Mouse (Mus musculus): ENCODE data around the gene D6Ertd527e.
"Not testable (repeated sequence)": the region's sequence is repeated elsewhere in the genome, so short reads cannot be mapped to it uniquely, and the experiment has no call there.

The D6Ertd527e gene

DNA sequence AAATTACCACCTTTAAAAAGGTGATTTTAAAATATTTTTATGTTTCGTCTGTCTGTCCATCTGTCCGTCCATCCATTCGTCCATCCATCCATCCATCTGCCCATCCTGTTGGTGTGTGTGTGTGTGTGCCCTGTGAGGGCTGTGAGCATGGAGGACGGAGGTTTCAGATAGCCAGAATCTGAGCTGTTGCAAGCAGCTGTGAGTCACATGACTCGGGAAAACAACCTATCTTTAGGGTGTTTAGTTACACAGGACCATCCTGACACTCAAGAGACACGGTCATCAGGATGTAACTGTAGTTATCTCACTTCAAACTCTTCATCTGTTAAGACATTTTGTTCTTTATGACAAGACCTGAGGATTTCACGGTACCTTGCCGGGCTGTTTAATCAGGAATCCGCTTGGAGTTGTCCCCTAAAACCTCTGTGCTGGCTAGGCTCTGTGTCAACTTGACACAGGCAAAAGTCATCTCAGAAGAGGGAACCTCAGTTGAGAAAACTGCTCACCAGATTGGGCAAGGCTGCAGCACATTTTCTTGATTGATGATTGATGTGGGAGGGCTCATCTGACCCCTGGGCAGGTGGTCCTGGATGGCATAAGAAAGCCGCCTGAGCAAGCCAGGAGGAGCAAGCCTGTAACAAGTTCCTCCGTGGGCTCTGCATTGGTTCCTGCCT is at the start of gene D6Ertd527e:
Gene D6Ertd527e, plus strand, starts transcription at position 624 of the 674 bp plus-strand sequence.
- no peak for DNase-seq (ENCODE audit: low spot score in 2 of 2)

DNA sequence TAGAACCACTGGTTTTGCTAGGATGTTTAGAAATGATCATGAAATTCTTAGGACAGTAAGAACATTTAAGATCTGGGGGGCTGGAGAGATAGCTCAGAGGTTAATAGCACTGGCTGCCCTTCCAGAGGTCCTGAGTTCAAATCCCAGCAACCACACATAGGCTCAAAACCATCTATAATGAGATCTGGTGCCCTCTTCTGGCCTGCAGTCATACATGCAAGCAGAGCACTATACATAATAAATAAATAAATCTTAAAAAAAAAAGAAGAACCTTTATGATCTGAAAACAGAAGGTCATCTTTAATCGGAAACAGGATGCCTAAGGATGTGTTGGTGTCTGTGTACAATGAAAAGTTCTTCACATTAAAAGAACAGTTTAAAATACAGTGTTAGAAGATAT is 44.8 kb upstream of the D6Ertd527e start:
- DNase-seq (ENCODE audit: low spot score in 2 of 2), result no peak

DNA sequence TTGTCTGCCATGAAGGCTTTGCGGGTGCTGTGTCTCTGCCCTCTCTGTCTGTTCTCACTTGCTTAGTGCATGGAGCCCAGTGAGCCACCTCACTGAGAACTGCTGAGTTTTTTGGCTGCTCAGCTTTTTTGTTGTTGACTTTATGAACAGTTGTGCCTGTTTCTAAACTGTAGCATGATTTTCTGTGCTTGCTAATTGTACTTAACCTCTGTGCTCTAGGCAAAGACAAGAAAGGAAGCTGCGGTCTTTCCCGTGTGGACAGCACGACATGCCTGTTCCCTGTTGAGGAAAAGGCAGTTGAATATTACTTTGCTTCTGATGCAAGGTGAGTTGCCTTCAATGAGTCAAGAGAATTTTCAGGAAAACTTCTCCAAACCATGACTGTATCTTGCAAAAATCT is 41.0 kb upstream of the D6Ertd527e start:
- DNase-seq (ENCODE audit: low spot score in 2 of 2), result no peak

DNA sequence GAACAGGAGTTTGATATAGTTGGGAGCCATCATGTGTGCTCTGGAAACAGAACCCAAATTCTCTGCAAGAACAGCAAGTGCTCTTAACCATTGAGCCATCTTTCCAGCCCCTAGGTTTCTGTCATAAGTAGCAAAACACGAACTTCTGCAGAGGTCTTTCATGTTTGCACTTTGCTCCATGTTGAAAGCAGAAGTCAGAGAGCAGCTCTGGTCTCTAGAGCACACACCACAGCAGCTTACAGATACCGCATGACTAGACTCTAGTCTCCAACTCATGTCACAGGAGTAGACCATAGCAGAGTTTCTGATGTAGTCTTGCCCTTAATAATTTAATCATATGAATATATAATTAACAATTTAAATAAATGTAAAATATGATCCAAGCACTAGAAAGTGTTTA is 36.3 kb upstream of the D6Ertd527e start:
- DNase-seq (ENCODE audit: low spot score in 2 of 2), result no peak

DNA sequence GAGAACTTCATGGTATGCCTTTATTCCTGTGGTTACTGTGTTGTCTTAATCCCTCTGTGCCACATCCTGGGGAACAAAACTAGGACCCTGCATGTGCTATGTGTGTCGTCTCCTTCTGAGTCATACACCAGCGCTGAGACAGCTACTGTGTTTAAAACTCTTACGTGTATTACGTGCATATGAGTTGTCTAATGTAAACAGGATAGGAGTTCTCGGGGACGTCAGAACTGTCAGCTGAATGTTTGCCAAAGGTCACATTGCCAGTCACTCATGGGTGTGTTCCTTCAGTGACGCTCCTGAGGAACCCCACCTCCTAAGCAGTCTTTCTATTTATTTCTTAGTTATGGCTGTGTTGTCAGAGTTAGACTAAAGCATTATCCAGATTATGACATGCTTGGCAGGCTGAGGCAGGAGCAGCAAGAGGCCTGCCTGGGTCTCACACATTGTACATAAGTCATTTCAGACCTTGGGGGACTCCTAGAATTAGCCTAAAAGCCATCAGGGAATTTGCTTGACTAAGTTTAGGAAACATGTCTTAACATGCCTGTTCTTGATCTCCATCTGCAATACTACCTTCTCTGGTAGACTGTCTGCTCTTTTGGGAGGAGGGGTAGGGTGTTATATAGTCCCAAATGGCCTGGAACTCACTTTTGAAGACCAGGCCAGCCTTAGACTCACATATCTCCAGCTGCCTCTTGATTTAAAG is 35.2 kb upstream of the D6Ertd527e start:
- no peak for DNase-seq (ENCODE audit: low spot score in 2 of 2)

GRCm38 (mm10) chr6:87070641-87071040 is 33.9 kb upstream of the D6Ertd527e start:
- DNase-seq (ENCODE audit: low spot score in 2 of 2), result no peak

- DNase-seq (ENCODE audit: low spot score in 2 of 2), result no peak
Measured at GRCm38 (mm10) chr6:87072759-87073158, 31.8 kb upstream of the D6Ertd527e start.

DNA sequence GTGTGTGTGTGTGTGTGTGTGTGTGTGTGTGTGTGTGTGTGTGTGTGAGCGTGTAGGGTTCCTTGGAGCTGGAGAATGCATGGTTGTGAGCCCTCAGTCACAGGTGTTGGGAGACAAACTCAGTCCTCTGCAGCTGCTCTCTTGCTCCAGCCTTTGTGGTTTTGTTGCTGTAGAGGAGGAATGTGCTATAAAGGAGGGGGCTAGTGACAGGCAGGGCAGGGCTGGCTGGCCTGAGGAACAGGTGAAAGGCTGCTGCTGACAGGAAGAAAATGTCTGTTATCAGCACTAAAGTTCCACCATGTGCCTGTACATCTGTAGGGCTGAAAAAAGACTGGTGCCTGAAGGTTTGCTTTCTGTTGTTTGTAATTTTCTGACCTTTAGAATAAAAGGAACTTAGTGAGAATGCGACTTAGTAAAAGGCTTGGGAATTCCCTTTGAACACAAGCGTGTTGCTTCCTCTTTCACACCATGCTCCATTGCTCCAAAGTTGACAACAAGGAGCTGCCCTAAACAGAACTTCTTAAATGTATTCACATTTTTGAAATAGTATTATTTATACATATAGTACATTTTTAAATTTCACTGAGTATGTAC is 29.4 kb upstream of the D6Ertd527e start:
- DNase-seq (ENCODE audit: low spot score in 2 of 2), result peak; percentile 43 to 56

DNA sequence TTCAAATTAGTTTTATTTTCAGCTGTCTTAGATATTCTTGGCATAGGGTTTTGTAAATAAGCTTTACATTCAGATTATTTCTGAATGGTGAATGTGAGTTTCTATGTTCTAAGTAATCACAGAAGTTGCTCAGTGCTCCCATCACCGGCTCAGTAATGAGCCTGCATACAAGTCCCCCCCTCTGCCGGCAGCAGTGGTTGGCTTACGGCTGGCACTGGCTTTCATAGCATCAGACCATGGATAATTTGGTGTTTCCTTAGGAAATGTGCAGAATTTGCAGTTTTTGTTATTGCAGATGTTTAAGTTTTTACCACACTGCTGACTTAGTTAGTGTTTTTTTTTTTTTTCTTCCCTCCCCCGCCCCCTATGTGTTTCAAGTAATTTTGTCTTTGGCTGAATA is 25.1 kb upstream of the D6Ertd527e start:
- DNase-seq (ENCODE audit: low spot score in 2 of 2), result no peak

- DNase-seq (ENCODE audit: low spot score in 2 of 2), result no peak
Measured at GRCm38 (mm10) chr6:87085026-87085425, 19.5 kb upstream of the D6Ertd527e start.

GRCm38 (mm10) chr6:87088356-87088755 is 16.2 kb upstream of the D6Ertd527e start:
- DNase-seq (ENCODE audit: low spot score in 2 of 2), result no peak

DNA sequence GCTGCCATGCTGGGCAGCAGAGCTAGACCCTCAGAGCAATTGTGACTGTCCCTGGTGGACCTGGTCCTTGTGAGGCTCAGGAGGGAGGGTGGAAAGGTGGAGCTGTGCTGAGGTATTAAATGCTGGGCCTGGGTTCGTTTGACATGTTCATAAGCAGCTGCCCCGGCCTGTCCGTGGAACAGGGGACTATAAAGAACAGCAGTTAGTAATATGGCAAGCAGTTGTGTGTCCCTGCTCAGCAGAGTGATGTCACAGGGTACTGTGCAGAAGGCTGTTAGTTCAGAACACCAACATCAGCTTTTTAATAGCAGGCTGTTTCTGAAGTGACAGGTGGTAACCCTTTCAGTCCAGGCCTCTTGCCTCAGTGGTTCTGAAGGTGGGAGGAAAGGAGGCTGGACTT is 13.7 kb upstream of the D6Ertd527e start:
- DNase-seq (ENCODE audit: low spot score in 2 of 2), result no peak

- no peak for DNase-seq (ENCODE audit: low spot score in 2 of 2)
Measured at GRCm38 (mm10) chr6:87092476-87092875, 12.1 kb upstream of the D6Ertd527e start.

DNA sequence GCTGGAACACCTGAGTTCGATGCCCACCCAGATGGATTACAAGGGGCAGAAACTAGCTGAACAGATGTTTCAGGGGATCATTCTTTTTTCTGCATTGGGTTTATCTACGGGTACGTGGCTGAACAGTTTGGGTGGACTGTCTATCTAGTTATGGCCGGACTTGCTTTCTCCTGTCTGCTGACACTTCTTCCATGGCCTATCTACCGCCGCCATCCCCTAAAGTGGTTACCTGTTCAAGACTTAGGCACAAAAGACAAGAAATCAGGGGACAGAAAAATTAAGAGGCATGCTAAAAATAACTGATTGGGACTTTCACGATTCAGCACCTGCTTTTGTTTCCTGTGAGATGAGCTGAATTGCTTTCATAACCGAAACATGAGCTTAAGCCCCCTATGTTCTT is 10.9 kb upstream of the D6Ertd527e start:
- not testable (repeated sequence) for DNase-seq (ENCODE audit: low spot score in 2 of 2)

- DNase-seq (ENCODE audit: low spot score in 2 of 2), result no peak
Measured at GRCm38 (mm10) chr6:87099261-87099660, 5.3 kb upstream of the D6Ertd527e start.

- no peak for DNase-seq (ENCODE audit: low spot score in 2 of 2)
Measured at GRCm38 (mm10) chr6:87099671-87100296, 4.8 kb upstream of the D6Ertd527e start.

DNA sequence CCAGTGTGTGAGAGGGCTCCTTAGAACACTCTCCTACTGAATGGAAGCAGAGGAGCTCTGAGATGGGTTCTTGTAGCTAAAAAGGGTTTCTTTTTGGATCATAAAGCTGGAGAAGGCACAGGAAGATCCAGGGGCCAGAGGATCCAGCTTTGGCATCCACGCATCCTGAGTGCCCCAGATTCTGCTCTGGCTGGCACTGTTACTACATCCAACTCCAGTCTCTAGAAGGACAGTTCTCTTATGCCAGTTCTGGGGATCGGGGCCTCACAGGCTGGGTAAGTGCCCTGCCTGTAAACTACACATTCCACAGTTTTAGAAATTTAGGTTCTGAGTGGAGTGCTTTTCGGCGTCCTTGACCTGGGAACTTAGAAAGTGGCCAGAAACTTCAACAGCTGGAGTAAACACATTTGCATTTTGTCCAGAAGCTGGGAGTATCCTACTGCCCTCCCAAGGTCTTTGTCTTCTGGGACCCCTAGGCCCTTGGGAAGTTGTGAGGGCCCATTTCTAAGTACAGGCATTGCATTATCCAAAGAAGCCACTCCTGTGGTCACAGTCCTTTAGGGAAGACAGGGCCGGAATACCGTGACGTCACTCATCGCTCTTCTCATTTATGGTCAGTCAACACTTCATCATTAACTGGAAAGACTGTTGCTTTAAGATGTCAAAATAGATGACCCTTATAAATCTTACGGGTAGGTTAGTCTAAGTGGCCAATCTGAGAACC is 4.1 kb upstream of the D6Ertd527e start:
- DNase-seq (ENCODE audit: low spot score in 2 of 2), result no peak

DNA sequence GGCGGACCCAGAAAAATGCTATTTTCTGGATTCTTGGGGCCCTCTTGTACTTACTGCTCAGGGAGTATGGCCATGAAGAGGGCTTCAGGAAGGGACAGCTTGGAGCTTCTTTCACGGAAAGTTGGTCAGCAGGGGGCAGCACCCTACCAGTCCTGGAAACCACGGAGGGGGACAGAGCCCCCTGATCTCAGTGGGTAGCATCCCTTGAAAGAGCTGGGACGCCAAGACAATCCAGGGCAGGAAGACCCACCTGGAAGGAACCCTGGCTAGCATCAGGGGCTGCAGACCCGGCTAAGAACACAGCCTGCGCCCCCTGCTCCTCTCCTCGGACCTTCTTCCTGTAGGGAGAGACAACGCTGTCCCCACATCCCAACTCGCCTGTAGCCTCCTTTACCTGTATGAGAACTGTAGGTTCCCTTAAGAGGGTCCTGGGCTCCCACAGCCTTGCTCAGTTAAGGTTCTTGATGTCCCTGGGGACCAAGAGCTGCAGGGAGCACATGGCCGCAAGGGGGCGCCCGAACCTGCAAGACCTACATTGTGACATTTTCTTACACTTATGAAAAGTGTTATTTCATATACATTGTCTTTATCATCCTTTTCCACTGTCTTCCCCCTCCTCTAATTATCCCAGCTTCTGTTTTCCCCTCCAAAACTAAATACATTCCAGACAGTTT is 3.1 kb upstream of the D6Ertd527e start:
- DNase-seq (ENCODE audit: low spot score in 2 of 2), result peak; percentile 77 to 84

DNA sequence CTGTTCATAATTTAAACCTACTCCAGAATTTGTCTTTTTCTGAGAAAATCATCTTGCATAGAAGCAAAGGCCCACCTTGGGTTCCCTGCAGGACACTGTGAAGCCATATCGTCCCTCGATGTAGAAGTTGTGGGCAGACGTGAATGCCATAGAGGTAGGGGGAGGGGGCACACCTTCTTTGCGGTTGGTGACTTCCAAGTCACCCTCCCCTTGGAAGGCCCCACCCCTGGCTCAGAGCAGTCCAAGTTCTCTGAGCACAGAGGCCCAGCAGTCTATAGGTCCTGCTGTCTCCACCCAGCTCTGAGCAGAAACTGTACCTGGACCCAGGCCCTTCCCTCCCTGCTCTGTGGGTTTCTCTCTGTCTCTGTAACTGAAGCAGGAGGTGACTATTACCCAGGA is 2.6 kb upstream of the D6Ertd527e start:
- DNase-seq (ENCODE audit: low spot score in 2 of 2), result no peak

GRCm38 (mm10) chr6:87102421-87102911 is 2.1 kb upstream of the D6Ertd527e start:
- DNase-seq (ENCODE audit: low spot score in 2 of 2), result no peak

- DNase-seq (ENCODE audit: low spot score in 2 of 2), result no peak
Measured at GRCm38 (mm10) chr6:87103314-87103713, 1.2 kb upstream of the D6Ertd527e start.
